Mouse (Mus musculus) duodenum, adult 2 months (tissue): Measurements from ENCODE around the gene Spata25. TPM values are rescaled to one million over a fixed set of nuclear protein-coding genes. Genes with fewer than 3 reads are reported as not detected.

Experiments used
- polyA plus RNA-seq: library from polyadenylated mRNA; depleted of rRNA; stranded (reverse); fragments of >200 nt; gene quantifications from 2 replicates; pipeline ENCODE4 v1.2.3, GENCODE M21; 2012; ENCODE audit warnings: low replicate concordance; rRNA removed

Gene Spata25
- polyA plus RNA-seq, result not detected in 2 replicates

DNA sequence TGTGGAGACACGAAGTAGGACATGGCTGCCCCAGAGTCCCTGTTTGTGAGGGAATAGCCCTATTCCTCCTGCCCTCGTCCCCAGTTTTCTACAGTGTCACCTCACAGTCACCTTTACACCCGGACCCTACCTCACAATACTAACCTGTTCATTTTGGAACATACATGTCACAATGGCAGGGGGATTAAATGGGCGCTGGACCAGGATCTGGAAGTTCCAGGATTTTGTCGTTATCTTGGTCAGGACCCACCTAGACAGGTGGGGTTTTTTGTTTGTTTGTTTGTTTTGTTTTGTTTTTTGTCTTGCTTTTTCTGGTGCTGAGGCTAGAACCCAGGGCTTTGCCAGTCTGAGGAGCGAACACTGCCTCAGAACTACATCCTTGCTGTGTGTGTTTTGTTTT lies at the start of gene Spata25:
Gene Spata25 (minus strand): TSS at position 101 of the 400 bp plus-strand sequence.

DNA sequence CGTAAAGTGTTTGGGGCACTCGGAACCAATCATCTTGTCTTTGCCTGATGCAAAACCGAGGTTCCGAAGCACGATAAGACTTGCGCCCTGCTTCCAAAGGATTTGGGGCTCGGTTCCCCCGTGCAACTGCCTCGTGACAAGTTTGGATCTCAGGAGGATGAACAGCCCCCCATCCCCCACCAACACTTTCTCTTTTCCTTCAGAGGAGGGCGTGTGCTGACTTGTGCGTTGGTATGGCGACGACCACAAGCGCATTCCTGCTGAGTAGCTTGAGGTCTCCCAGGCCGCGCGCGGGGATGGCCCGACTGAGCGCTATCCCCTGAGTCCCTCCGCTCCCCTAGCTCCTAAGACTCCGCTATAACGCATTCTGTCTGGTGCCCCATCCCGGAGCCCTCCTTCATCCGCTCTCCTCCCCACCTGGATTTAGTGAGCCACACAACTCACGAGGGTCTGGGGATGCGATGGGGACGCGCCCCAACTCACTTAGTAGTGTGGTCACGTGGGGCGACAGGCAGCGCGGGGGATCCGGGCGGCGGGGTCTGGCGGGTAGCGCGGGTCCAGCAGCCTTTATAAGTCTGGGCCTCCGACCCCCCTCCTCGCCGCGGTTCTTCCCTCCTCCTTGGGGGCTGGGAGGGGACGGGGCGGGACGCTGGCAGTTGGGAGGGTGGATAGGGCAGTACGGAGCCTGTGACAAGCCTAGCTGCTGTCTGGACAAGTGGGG lies 28.9 kb upstream of the Spata25 start, which contains the start of gene Pltp:
Gene Pltp (minus strand): TSS at position 611 of the 721 bp plus-strand sequence.

DNA sequence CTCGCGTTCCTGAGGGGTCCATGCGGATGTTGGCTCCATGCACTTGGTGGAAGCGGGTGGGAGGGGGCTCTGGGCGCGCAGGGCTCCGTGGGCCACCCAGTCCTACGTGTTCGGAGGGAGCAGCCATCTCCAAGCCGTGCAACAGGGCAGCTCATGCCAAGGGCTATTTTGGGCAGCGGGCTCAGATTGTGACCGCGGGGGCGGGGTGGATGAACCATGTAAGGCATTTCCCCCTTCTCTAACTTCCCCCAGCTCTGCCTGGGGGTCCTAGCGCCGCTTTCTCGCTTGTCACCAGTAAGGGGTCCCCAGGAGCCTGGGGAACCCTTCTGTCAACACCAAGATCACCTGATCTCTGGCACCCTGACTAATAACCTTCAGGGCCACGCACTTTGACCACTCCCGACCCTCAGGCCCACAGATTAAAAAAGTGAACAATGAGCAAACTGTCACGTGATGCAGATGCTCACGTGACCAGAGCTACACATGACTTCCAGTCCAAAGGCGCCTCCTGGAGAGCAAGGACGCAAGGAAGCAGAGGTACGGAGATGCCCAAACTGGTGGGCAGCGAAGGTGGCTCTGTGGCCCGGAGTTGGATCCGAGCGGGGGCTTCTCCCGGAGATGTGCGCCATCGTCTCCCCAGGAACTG lies 5.1 kb upstream of the Spata25 start, which contains the start of gene Neurl2:
Gene Neurl2 (minus strand): TSS at position 143 of the 646 bp plus-strand sequence.

DNA sequence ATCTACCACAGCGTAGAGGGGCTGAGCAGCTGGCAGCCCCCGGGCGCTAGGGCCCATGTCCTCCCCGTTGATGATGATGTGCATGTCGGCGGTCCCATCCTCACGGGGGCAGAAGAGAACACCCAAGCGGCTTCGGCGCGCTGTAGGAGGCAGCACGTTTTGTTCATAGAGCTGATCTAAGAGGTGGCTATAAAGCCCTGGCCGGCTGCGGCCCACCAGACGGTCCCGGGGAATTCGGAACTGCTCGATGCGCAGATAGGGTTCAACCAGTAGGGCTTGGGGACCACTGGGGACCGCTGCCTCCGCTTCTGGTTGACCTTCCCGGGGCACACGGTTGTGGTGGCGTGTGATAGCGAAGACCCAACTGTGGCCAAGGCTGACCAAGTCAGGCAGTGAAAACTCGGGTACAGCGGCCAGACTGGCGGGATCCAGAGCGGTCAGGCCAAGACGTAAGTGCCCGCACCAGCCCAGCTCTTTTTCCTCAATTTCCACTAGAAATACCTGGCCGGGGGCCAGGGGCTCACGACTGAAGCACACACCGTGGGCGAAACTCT lies 4.5 kb upstream of the Spata25 start, which contains the start of gene Ctsa:
Gene Ctsa (plus strand): TSS at position 126 of the 554 bp plus-strand sequence.

DNA sequence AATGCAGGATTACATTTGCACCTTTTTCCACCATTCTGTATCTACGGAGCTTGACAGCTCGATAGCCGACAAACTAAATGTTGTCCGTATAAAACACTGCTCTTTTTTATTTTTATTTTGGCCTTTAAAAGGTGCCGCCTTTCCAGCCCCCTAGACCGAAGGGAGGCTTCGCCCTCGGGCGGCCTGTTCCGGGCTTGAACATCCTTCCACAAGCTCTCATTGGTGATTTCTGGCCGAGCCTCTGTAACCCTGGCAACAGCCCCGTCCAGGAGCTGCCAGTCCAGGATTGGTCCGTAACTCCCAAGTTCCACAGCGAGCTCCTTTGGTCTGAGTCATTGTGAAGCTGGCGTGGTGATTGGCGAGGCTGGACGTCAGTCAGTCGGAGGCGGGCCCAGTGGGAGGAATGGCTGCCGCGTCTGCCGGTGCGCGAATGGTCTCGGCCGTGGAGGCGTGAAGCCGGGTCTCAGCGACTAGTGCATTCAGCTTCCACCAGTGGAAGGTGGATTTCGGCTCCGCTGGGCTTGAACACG lies 5.6 kb downstream of the Spata25 start, which contains the start of gene Zswim1:
Gene Zswim1 (plus strand): TSS at position 51 of the 530 bp plus-strand sequence.

DNA sequence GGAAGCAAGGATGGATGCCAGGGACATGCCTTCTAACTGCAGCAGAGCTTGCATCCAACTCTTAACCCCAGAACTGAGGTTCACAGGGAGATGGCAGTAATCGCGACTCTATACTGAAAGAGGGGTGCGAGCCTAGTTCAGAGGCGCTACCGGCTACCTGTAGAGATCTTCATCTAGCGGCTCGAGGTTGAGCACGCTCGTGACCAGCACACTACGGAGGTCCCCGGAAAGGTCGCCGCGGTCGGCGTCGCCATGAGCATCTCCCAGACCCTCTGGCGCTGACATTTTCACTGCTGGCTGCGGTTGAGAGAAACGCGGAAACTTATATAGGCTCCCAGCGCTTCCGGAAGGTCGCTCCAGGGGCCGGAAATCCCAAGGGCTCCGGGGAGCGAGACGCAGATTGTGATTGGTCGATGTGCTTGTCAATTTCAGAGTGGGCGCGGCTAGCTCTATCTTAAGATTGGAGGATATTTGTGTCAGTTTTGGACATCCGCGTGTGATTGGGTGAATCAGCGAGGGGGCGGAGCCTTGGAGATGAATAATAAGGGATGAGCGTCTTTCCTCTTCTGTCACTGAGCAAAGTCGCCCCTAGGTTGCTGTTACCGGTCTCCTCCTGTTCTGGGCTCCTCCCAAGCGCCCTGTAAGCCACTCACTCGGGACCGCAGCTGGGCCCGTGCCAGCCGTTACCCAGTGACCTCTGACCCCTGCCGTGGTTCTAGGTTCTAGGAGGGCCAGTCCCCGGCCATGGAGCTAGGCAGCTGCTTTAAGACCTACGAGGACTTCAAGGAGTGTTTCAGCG lies 23.6 kb downstream of the Spata25 start, which contains the start of the genes Acot8 and Zswim3:
Gene Acot8 (minus strand): TSS at position 350 of the 799 bp plus-strand sequence.
Gene Zswim3 (plus strand): TSS at position 566 of the 799 bp plus-strand sequence.

DNA sequence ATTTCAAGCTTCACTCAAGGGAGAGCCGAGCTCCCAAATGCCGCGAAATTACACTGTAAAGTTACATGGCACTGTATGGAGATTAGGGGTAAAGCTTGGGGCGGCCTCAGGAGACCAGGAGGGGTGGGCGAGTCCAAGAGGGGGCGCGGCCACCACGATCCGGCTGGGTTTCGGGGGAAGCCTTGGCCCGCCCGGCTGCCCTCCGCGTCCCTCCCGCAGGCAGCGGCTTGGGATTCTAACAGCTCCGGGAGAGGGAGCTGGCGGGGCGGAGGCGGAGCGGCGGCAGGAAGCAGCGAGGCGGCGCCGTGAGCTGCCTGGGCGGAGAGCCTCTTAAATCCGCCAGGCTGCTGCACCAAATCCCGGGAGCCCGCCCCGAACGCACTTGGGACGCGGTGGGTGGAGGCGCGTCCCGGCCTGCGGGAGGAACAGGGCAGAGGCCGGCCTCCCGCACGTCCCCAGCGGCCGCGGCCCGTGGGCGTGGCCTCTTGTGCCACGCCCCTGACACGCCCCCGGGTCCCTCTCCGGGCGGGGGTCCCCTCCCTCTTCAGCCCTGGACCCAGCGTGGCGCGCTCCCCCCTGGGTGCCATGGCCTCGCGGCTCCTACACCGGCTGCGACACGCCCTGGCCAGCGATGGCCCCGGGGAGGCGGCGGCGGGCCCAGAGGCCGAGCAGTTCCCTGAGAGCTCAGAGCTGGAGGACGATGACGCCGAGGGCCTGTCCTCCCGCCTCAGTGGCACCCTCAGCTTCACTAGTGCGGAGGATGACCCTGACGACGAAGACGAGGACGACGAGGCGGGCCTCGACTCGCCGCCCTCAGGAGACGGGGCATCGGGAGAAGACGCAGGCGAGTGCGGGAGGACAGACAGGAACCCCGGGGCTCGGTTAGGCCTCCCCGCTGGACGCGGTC lies 42.6 kb downstream of the Spata25 start, which contains the start of gene Snx21:
Gene Snx21 (plus strand): TSS at position 343 of the 907 bp plus-strand sequence.

DNA sequence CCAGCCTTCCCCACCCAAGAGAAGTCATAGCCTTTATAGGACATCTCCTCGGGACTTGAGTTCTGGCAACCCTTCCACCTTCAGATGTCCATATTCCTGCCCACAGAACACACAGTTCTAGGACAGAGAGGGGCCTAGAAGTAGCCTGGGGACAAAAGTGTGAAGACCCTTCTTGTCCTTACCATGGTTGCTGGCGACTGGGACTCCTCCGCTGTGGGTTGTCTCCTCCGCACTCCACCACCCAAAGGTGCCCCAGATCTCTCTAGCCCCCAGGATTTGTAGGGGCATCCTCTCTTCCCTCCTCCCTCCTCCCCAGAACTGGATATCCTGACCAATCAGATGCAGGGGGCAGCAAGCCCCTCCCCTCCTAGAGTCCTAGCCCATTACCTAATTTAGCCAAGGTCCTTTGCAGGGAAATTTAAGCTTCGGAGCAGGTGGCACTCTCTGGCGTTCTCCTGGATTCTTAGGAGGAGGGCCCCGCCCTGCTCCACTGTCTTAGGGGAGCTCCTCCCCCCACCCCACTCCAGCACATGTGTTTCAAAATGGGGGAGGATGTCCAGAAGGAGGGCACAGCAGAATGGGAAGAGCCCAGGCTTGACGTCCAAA lies 48.8 kb downstream of the Spata25 start, which contains the start of gene Tnnc2:
Gene Tnnc2 (minus strand): TSS at position 487 of the 606 bp plus-strand sequence.

Other genes starting within 250 kb of the Spata25 start
- gene Wfdc6a, start 243.1 kb downstream of the Spata25 start, polyA plus RNA-seq, result not detected in 2 replicates
- gene Eppin, start 234.9 kb downstream of the Spata25 start, polyA plus RNA-seq, result not detected in 2 replicates
- gene Wfdc6b, start 215.0 kb downstream of the Spata25 start, polyA plus RNA-seq, result not detected in 2 replicates
- not detected in 2 replicates for gene Wfdc8, start 214.9 kb downstream of the Spata25 start, polyA plus RNA-seq
- gene Wfdc16, start 189.7 kb downstream of the Spata25 start, polyA plus RNA-seq, result 0.16 TPM in 1 of 2 replicates, not detected in the other
- 1.1 and 3.7 TPM in 2 replicates for gene Wfdc10, start 172.5 kb downstream of the Spata25 start, polyA plus RNA-seq
- not detected in 2 replicates for gene Wfdc9, start 172.0 kb downstream of the Spata25 start, polyA plus RNA-seq
- not detected in 2 replicates for gene Wfdc11, start 154.4 kb downstream of the Spata25 start, polyA plus RNA-seq
- gene Wfdc13, start 143.4 kb downstream of the Spata25 start, polyA plus RNA-seq, result 0.08 TPM in 1 of 2 replicates, not detected in the other
- not detected in 2 replicates for gene Spint4, start 130.0 kb downstream of the Spata25 start, polyA plus RNA-seq
- not detected in 2 replicates for gene Spint5, start 113.2 kb downstream of the Spata25 start, polyA plus RNA-seq
- 1.2 TPM in 1 of 2 replicates, not detected in the other for gene Wfdc3, start 82.6 kb downstream of the Spata25 start, polyA plus RNA-seq
- 23.0 and 61.4 TPM in 2 replicates for gene Dnttip1, start 82.6 kb downstream of the Spata25 start, polyA plus RNA-seq
- gene Ube2c, start 58.6 kb downstream of the Spata25 start, polyA plus RNA-seq, result 68.5 and 95.4 TPM in 2 replicates
- not detected in 2 replicates for gene Tnnc2, start 48.6 kb downstream of the Spata25 start, polyA plus RNA-seq
- gene Snx21, start 42.7 kb downstream of the Spata25 start, polyA plus RNA-seq, result 16.0 and 24.1 TPM in 2 replicates
- 157 and 164 TPM in 2 replicates for gene Acot8, start 23.7 kb downstream of the Spata25 start, polyA plus RNA-seq
- 1.9 and 2.1 TPM in 2 replicates for gene Zswim3, start 23.4 kb downstream of the Spata25 start, polyA plus RNA-seq
- gene Zswim1, start 5.9 kb downstream of the Spata25 start, polyA plus RNA-seq, result 7.2 and 8.6 TPM in 2 replicates
- 283 and 318 TPM in 2 replicates for gene Ctsa, start 4.3 kb upstream of the Spata25 start, polyA plus RNA-seq
- gene Neurl2, start 4.9 kb upstream of the Spata25 start, polyA plus RNA-seq, result 2.7 and 3.2 TPM in 2 replicates
- 28.5 and 38.0 TPM in 2 replicates for gene Pltp, start 29.2 kb upstream of the Spata25 start, polyA plus RNA-seq
- 29.6 and 30.0 TPM in 2 replicates for gene Pcif1, start 50.8 kb upstream of the Spata25 start, polyA plus RNA-seq
- 25.0 and 27.2 TPM in 2 replicates for gene Zfp335, start 83.2 kb upstream of the Spata25 start, polyA plus RNA-seq
- gene Mmp9, start 112.2 kb upstream of the Spata25 start, polyA plus RNA-seq, result 7.9 and 23.2 TPM in 2 replicates
- 0.52 and 1.1 TPM in 2 replicates for gene Slc12a5, start 132.3 kb upstream of the Spata25 start, polyA plus RNA-seq
- gene Ncoa5, start 206.3 kb upstream of the Spata25 start, polyA plus RNA-seq, result 16.9 and 17.2 TPM in 2 replicates
- 2.1 and 3.0 TPM in 2 replicates for gene Cd40, start 227.1 kb upstream of the Spata25 start, polyA plus RNA-seq